Mouse (Mus musculus): ENCODE measurements at regions not wholly inside any gene's neighbourhood (a gene's known extent, or its start where the extent isn't known, plus 50 kb on each side); places are given as distances from the start of the nearest gene placed in this dataset.

DNA sequence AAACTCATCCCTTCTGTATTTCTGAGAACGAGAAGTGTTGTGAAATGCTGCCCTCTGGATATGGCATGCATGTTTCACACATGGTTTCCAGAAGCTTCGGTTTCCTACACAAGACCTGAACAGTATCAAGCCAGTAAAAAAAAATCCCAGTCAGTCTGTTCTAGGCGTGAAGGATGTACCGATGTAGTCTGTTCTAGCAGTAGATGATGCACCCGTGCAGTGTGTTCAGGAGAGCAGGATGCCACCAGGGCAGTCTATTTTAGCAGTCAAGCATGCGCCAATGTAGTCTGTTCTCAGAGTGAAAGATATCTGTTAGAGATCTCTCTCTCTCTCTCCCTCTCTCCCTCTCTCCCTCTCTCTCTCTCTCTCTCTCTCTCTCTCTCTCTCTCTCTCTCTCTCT, 162.0 kb downstream of the 4930544G11Rik start:
- Histone ChIP-seq H3K4me1 (ENCODE audit: control insufficient read depth, insufficient read depth, low read length) (no peaks in the 10 kb centered on the region), H3K27ac (ENCODE audit: insufficient read depth, low read length) (no peak overlapping the region), H3K4me3 (ENCODE audit: insufficient read depth, low read length) (no peak overlapping the region)
- no peak for TF ChIP-seq POLR2A (IDR thresholded peaks at IDR 0.05; ENCODE audit: extremely low read depth, insufficient read depth, low read length)
- no peak for TF ChIP-seq CTCF (IDR thresholded peaks at IDR 0.05; ENCODE audit: extremely low read depth, insufficient read depth, low read length)

DNA sequence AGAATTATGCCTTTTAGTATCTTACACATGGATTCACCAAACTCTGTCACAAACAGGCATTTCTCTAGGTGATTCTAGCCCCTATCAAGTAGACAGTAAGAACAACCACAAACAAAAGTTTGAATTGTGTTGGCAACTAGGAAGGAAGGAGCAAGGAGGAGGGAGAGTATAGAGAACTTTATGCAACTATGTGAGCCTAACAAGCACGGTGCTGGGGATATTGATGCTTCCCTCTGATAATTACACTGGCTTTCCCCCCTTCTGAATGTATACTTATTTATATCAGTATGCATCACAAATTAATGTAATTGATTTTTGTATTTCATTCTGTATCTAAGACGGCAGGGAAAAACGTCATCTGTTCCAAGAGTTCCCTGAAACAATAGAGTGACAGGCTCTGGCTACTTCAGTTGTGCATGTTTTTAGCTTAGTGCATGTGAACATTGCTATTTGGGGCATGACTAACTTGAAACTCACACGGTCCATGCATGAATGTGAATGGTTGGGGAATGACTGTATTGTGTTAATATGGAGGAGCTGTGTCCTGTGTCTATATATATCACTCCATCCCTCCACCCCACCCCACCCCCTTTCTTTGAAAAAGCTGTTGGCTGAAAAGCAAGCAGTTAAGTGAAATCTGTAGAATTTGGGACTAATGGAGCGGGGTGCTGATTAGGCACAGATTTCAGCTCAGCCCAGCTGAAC, 169.2 kb downstream of the 4930544G11Rik start:
- H3K27ac ChIP-seq (ENCODE audit: insufficient read depth, low read length) = no peak overlapping the region
- no peaks in the 10 kb centered on the region for H3K4me1 ChIP-seq (ENCODE audit: control insufficient read depth, insufficient read depth, low read length)
- TF ChIP-seq CTCF (IDR thresholded peaks at IDR 0.05; ENCODE audit: extremely low read depth, insufficient read depth, low read length) (no peak), POLR2A (IDR thresholded peaks at IDR 0.05; ENCODE audit: extremely low read depth, insufficient read depth, low read length) (no peak)
- no peak overlapping the region for H3K4me3 ChIP-seq (ENCODE audit: insufficient read depth, low read length)

DNA sequence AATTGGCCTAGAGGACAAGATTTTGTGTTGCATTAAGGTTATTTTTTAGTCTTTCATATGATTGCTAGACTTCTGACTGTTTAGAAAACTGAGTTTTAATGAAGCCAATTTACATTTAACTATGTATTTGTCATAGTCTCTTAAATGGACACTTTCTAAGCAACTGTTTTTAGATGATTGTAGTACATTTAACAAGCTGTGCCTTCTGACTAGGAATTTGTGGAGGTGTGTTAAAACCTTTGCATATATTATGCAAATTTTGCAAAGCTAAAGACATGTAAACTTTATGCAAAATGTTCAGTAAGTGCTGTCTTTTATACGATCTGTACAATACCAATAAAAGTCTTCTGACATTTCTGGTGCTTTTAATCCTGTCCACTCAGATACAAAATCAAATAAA, 171.9 kb downstream of the 4930544G11Rik start:
- no peak overlapping the region for H3K27ac ChIP-seq (ENCODE audit: insufficient read depth, low read length)
- no peak overlapping the region for H3K4me3 ChIP-seq (ENCODE audit: insufficient read depth, low read length)
- no peak for TF ChIP-seq POLR2A (IDR thresholded peaks at IDR 0.05; ENCODE audit: extremely low read depth, insufficient read depth, low read length)
- no peak for TF ChIP-seq CTCF (IDR thresholded peaks at IDR 0.05; ENCODE audit: extremely low read depth, insufficient read depth, low read length)
- no peaks in the 10 kb centered on the region for H3K4me1 ChIP-seq (ENCODE audit: control insufficient read depth, insufficient read depth, low read length)

DNA sequence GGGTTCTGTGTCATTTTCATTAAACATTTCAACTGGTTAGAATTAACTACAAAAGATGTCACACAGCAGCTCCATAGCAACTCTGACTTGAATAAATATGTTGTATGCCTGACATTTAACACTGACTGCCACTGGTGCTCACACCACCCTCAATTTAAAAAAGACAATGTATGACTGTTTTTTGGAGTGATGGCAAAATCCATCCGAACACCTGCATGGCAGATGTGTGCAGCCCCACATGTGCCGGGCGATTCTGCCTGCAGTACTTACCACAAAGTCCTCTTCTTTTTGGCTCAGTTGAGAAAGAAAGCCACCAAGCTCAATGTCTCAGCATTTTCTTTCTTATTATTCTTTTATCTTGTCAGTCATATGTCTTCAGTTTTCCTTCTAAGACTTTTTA, 199.4 kb downstream of the 4930544G11Rik start:
- TF ChIP-seq CTCF (IDR thresholded peaks at IDR 0.05; ENCODE audit: extremely low read depth, insufficient read depth, low read length) (no peak), POLR2A (IDR thresholded peaks at IDR 0.05; ENCODE audit: extremely low read depth, insufficient read depth, low read length) (no peak)
- no peak overlapping the region for H3K4me3 ChIP-seq (ENCODE audit: insufficient read depth, low read length)
- H3K27ac ChIP-seq (ENCODE audit: insufficient read depth, low read length) = no peak overlapping the region
- no peaks in the 10 kb centered on the region for H3K4me1 ChIP-seq (ENCODE audit: control insufficient read depth, insufficient read depth, low read length)

DNA sequence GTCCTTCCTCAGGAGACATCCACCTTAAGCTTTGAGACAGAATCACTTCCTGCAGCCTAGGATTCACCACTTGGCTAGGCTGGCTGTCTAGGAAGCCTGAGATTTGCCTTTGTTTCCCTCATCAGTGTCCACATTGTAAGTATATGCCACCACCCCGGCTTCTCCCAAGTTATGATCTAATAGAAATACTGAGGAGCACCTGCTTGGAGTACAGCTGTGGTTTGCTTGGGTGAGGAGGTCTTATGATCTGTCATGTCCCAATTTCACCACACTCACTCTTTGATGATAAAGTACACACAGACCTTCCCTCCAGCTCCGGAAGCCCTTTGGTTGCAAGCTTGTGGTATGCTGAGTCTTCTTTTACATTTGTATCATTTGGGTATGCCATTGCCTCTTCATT, 202.4 kb downstream of the 4930544G11Rik start:
- Histone ChIP-seq H3K27ac (ENCODE audit: insufficient read depth, low read length) (no peak overlapping the region), H3K4me1 (ENCODE audit: control insufficient read depth, insufficient read depth, low read length) (no peaks in the 10 kb centered on the region), H3K4me3 (ENCODE audit: insufficient read depth, low read length) (no peak overlapping the region)
- TF ChIP-seq POLR2A (IDR thresholded peaks at IDR 0.05; ENCODE audit: extremely low read depth, insufficient read depth, low read length) (no peak), CTCF (IDR thresholded peaks at IDR 0.05; ENCODE audit: extremely low read depth, insufficient read depth, low read length) (no peak)

DNA sequence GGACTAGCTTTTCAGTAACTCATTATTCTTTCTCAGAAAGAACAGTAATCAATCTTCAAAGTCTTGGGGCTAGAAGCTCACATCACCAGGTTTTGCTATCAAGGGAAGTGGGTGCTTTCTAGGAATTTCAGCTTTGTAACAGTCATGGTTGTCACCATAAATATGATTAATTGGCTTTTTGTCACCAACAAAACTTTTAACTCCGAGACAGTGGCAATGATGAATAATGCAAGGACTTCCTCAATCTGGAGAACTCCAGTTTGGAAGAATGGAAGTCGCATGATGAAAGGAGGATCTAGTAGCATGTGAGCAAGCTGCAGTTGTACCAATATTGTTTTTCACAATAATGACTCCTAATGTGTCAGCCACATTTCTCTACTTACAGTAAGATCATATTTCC, 208.4 kb downstream of the 4930544G11Rik start:
- TF ChIP-seq CTCF (IDR thresholded peaks at IDR 0.05; ENCODE audit: extremely low read depth, insufficient read depth, low read length) = no peak
- no peak for TF ChIP-seq POLR2A (IDR thresholded peaks at IDR 0.05; ENCODE audit: extremely low read depth, insufficient read depth, low read length)
- Histone ChIP-seq H3K27ac (ENCODE audit: insufficient read depth, low read length) (no peak overlapping the region), H3K4me3 (ENCODE audit: insufficient read depth, low read length) (no peak overlapping the region), H3K4me1 (ENCODE audit: control insufficient read depth, insufficient read depth, low read length) (no peaks in the 10 kb centered on the region)

DNA sequence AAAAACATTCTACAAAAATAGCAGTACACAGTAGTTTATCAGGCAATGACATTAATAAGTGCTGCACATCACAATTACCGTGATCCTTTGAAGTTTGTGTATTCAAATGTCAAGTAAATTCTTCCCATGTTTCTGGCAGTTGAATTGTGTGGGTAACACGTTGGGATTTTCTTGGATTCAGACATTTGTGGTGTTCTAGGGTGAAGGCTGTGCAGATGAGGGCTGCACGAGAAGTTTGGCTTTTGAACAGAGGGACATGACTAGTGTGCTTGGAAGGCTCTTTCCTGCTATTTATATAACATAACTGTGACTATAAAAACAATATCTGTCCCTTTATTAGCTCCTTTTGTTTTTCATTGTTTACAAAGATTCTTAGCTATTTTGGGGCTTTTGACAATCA, 216.5 kb downstream of the 4930544G11Rik start:
- Histone ChIP-seq H3K4me3 (ENCODE audit: insufficient read depth, low read length) (no peak overlapping the region), H3K27ac (ENCODE audit: insufficient read depth, low read length) (no peak overlapping the region), H3K4me1 (ENCODE audit: control insufficient read depth, insufficient read depth, low read length) (no peaks in the 10 kb centered on the region)
- TF ChIP-seq POLR2A (IDR thresholded peaks at IDR 0.05; ENCODE audit: extremely low read depth, insufficient read depth, low read length) (no peak), CTCF (IDR thresholded peaks at IDR 0.05; ENCODE audit: extremely low read depth, insufficient read depth, low read length) (no peak)

DNA sequence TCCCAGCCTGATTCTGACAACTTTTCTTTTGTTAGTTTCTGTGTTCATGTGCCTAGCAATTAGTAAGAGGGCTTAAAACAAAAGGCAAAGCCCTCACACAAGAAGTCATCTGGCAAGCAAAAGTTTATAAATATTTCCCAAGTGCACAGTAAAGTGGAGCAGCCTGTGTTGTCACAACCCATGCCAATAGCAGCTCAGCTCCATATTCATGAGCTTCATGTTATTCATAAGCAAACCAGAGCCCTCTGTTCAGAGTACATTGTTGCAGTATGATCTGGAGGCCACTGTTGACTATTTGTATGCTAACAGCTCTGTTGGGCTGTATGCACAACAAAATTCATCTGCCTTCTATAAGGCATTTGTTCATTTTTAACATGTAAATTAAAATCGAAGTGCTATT, 245.6 kb downstream of the 4930544G11Rik start:
- Histone ChIP-seq H3K4me1 (ENCODE audit: control insufficient read depth, insufficient read depth, low read length) (no peaks in the 10 kb centered on the region), H3K27ac (ENCODE audit: insufficient read depth, low read length) (no peak overlapping the region), H3K4me3 (ENCODE audit: insufficient read depth, low read length) (no peak overlapping the region)
- no peak for TF ChIP-seq POLR2A (IDR thresholded peaks at IDR 0.05; ENCODE audit: extremely low read depth, insufficient read depth, low read length)

DNA sequence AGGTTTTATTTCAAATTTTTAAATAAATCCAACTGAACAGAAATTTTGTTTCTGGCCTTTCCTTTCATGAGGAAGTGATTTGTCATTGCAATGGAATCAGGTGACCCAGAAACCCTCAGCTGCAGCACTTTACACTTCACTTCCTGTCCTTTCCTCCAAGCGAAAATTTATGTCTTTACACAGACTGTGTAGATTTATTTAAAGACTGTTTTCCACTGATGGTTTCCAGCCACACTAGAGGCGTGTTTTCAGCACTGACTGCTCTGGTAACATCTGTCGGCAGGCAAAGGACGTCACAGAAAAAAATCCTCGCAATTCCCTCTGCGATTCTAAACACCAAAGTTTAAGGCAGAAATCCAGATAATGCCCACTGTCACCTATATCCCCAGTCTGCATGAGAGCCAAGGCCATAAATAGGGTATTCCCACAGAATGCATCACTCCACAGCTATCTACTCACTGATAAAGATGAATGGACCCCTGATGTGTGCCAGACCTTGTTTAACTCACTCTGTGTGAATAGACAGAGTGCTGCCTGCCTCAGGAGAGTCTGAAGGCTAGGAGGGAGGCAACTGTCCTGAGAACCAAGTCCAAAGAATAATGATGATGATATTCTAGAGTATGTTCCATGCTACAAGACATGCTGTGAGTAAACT, 247.9 kb downstream of the 4930544G11Rik start:
- Histone ChIP-seq H3K4me1 (ENCODE audit: control insufficient read depth, insufficient read depth, low read length) (no peaks in the 10 kb centered on the region), H3K4me3 (ENCODE audit: insufficient read depth, low read length) (no peak overlapping the region), H3K27ac (ENCODE audit: insufficient read depth, low read length) (no peak overlapping the region)
- no peak for TF ChIP-seq CTCF (IDR thresholded peaks at IDR 0.05; ENCODE audit: extremely low read depth, insufficient read depth, low read length)
- TF ChIP-seq POLR2A (IDR thresholded peaks at IDR 0.05; ENCODE audit: extremely low read depth, insufficient read depth, low read length) = no peak

DNA sequence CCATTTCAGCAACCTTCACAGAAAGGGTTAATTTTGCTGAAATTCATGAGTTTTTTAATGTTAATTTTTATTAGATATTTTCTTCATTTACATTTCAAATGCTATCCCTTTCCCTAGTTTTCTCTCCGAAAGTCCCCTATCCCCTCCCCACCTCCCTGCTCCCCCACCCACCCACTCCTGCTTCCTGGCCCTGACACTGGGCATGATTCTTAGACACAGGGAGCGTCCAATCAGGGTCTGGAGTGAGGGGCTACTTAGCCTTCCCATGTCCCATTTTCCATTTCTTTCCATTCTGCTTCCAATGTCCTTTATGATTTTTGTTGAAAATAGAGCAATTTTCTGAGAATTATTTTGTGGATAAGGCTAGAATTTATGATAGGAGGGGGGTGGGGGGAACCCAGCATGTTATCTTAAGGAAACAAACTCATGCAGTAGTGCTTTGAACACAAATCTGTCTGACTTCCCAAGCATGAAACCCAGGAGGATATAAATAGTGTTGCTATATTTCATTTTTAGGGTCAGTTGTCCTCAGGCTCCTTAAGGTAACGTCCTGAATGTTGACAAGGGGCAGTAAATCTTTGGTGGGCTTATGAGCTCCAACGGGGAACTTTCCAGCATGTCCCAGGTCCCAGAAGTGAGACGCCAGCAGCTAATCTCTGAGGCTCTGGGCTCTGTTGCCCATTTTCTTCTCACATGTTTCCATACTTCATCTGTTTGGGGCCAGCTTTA, 254.0 kb downstream of the 4930544G11Rik start:
- Histone ChIP-seq H3K4me1 (ENCODE audit: control insufficient read depth, insufficient read depth, low read length) (no peaks in the 10 kb centered on the region), H3K4me3 (ENCODE audit: insufficient read depth, low read length) (no peak overlapping the region), H3K27ac (ENCODE audit: insufficient read depth, low read length) (no peak overlapping the region)
- no peak for TF ChIP-seq CTCF (IDR thresholded peaks at IDR 0.05; ENCODE audit: extremely low read depth, insufficient read depth, low read length)
- TF ChIP-seq POLR2A (IDR thresholded peaks at IDR 0.05; ENCODE audit: extremely low read depth, insufficient read depth, low read length) = no peak

Data from cortical plate, adult 2 months (tissue).